Mouse (Mus musculus): Measurements from ENCODE around the gene Sh3d21.
A peak's percentile ranks its signal among the peaks of the same experiment; 100 is the strongest.
"Not testable (repeated sequence)": the region's sequence is repeated elsewhere in the genome, so short reads cannot be mapped to it uniquely, and the experiment has no call there.

Sh3d21 gene

GRCm38 (mm10) chr4:126170737-126171136 is 7.4 kb upstream of the Sh3d21 start:
- DNase-seq (ENCODE audit: low read depth in 2 of 2, low spot score in 2 of 2), result not testable (repeated sequence)

GRCm38 (mm10) chr4:126168851-126169250 is 5.6 kb upstream of the Sh3d21 start:
- no peak for DNase-seq (ENCODE audit: low read depth in 2 of 2, low spot score in 2 of 2)

- no peak for DNase-seq (ENCODE audit: low read depth in 2 of 2, low spot score in 2 of 2)
Observed at GRCm38 (mm10) chr4:126166084-126166483, 2.8 kb upstream of the Sh3d21 start.

- DNase-seq (ENCODE audit: low read depth in 2 of 2, low spot score in 2 of 2), result not testable (repeated sequence)
Observed at GRCm38 (mm10) chr4:126165092-126165491, 1.8 kb upstream of the Sh3d21 start.

- DNase-seq (ENCODE audit: low read depth in 2 of 2, low spot score in 2 of 2), result no peak
Observed at GRCm38 (mm10) chr4:126163685-126164084, 394 bp upstream of the Sh3d21 start.

- DNase-seq (ENCODE audit: low read depth in 2 of 2, low spot score in 2 of 2), result peak; percentile 76 to 83
Observed at GRCm38 (mm10) chr4:126162544-126163066, 686 bp downstream of the Sh3d21 start.

- DNase-seq (ENCODE audit: low read depth in 2 of 2, low spot score in 2 of 2), result no peak
Observed at GRCm38 (mm10) chr4:126161986-126162385, 1.3 kb downstream of the Sh3d21 start.

GRCm38 (mm10) chr4:126161456-126161855 is 1.8 kb downstream of the Sh3d21 start:
- no peak for DNase-seq (ENCODE audit: low read depth in 2 of 2, low spot score in 2 of 2)

- no peak for DNase-seq (ENCODE audit: low read depth in 2 of 2, low spot score in 2 of 2)
Observed at GRCm38 (mm10) chr4:126160981-126161380, 2.3 kb downstream of the Sh3d21 start.

GRCm38 (mm10) chr4:126159455-126159854 is 3.8 kb downstream of the Sh3d21 start:
- no peak for DNase-seq (ENCODE audit: low read depth in 2 of 2, low spot score in 2 of 2)

- peak; percentile 23 to 51 for DNase-seq (ENCODE audit: low read depth in 2 of 2, low spot score in 2 of 2)
Observed at GRCm38 (mm10) chr4:126157562-126157961, 5.7 kb downstream of the Sh3d21 start.

GRCm38 (mm10) chr4:126156617-126157016 is 6.7 kb downstream of the Sh3d21 start:
- peak; percentile 41 to 58 for DNase-seq (ENCODE audit: low read depth in 2 of 2, low spot score in 2 of 2)

- no peak for DNase-seq (ENCODE audit: low read depth in 2 of 2, low spot score in 2 of 2)
Observed at GRCm38 (mm10) chr4:126155869-126156268, 7.4 kb downstream of the Sh3d21 start.

- DNase-seq (ENCODE audit: low read depth in 2 of 2, low spot score in 2 of 2), result no peak
Observed at GRCm38 (mm10) chr4:126155183-126155582, 8.1 kb downstream of the Sh3d21 start.

GRCm38 (mm10) chr4:126152864-126153263 is 10.4 kb downstream of the Sh3d21 start:
- DNase-seq (ENCODE audit: low read depth in 2 of 2, low spot score in 2 of 2), result no peak

- no peak for DNase-seq (ENCODE audit: low read depth in 2 of 2, low spot score in 2 of 2)
Observed at GRCm38 (mm10) chr4:126151701-126152440, 11.4 kb downstream of the Sh3d21 start.

GRCm38 (mm10) chr4:126150949-126151320 is 12.4 kb downstream of the Sh3d21 start:
- no peak for DNase-seq (ENCODE audit: low read depth in 2 of 2, low spot score in 2 of 2)

- no peak for DNase-seq (ENCODE audit: low read depth in 2 of 2, low spot score in 2 of 2)
Observed at GRCm38 (mm10) chr4:126150297-126150948, 12.9 kb downstream of the Sh3d21 start.

GRCm38 (mm10) chr4:126149798-126150197 is 13.5 kb downstream of the Sh3d21 start:
- no peak for DNase-seq (ENCODE audit: low read depth in 2 of 2, low spot score in 2 of 2)

- no peak for DNase-seq (ENCODE audit: low read depth in 2 of 2, low spot score in 2 of 2)
Observed at GRCm38 (mm10) chr4:126149041-126149676, 14.1 kb downstream of the Sh3d21 start.

GRCm38 (mm10) chr4:126148161-126148961 is 14.9 kb downstream of the Sh3d21 start:
- peak; percentile 34 to 44 for DNase-seq (ENCODE audit: low read depth in 2 of 2, low spot score in 2 of 2)
